33 mouse cellular contexts compared by ENCODE assay signal in genomic region chr7:90389765-90390164, GRCm38 (mm10). TPM values are rescaled to one million over a fixed set of nuclear protein-coding genes. Genes with fewer than 3 reads are reported as not detected.
DNase-seq lines count a peak whose midpoint lies in the region; ATAC-seq and TF ChIP-seq lines count a peak whose summit lies in the region.
"Had no signal": no experiment of that assay in that cellular context is flagged by ENCODE, and none has a peak within 500 bp of the region (broad histone marks: within the 10 kb centered on the region; RNA-seq: fewer than 3 reads in every experiment).

No protein-coding gene starts in this region.

- H3K4me3 ChIP-seq in gastrocnemius, adult 2 months, result no peak overlapping the region
- H3K4me3 ChIP-seq in left cerebral cortex, adult 2 months, result peak overlapping the region; percentile 36; the same call in 1 of the 2 replicates
- H3K4me3 ChIP-seq: embryonic facial prominence, embryonic 12.5 days; hindbrain, embryonic 13.5 days; midbrain, embryonic 10.5 days; midbrain, embryonic 15.5 days had no signal

- peak overlapping the region; percentile 38; the same call in 1 of the 2 replicates for H3K27ac ChIP-seq in gastrocnemius, adult 2 months
- peak overlapping the region; percentile 28; the same call in 1 of the 2 replicates for H3K27ac ChIP-seq in left cerebral cortex, adult 2 months
- H3K27ac ChIP-seq: embryonic facial prominence, embryonic 12.5 days; hindbrain, embryonic 13.5 days; kidney, postnatal 0 days; liver, embryonic 14.5 days; midbrain, embryonic 10.5 days; midbrain, embryonic 15.5 days had no signal

- peak; percentile 36 for DNase-seq in gastrocnemius, adult 2 months
- no peak for DNase-seq in gastrocnemius, postnatal 10 days
- no peak for DNase-seq in left cerebral cortex, adult 2 months (ENCODE audit: extremely low spot score in 1 of 2, low spot score in 2 of 2)
- DNase-seq in left cerebral cortex, postnatal 25 days (ENCODE audit: low spot score in 2 of 2), result no peak
- peak; percentile 17 for DNase-seq in NIH3T3 (ENCODE audit: low read depth)
- peak; percentile 27 for DNase-seq in fibroblast of lung, adult 2 months (ENCODE audit: low read depth)
- no peak for DNase-seq in thymus, adult 18-20 months
- DNase-seq: adrenal gland, postnatal 10 days; cerebellum, adult 11-12 months; cerebellum, adult 9-11 months; gastrocnemius, postnatal 14 days; heart, postnatal 4 days; kidney, adult 8-10 months; kidney, postnatal 4 days; layer of hippocampus, postnatal 36 days; liver; lung, adult 2 months; lung, postnatal 10 days; right cerebral cortex, postnatal 25 days; spleen, adult 18-20 months; thymus, postnatal 25 days had no signal

- no peak for ATAC-seq in megakaryocyte progenitor cell, adult 5-6 weeks (replicated peaks; ENCODE audit: poor library complexity)
- ATAC-seq: CD4-positive, CD25-positive, alpha-beta regulatory T cell, adult 4 months; forebrain, embryonic 16.5 days; intestine, embryonic 16.5 days; midbrain, embryonic 15.5 days had no signal

- no peak for TF ChIP-seq CTCF in gastrocnemius, adult 2 months (IDR thresholded peaks at IDR 0.05)
- TF ChIP-seq CTCF in left cerebral cortex, adult 2 months (IDR thresholded peaks at IDR 0.05), result no peak

- intact Hi-C loops in gastrocnemius, adult 2 months (cut with DNase I), result no loop called here
- intact Hi-C loops in left cerebral cortex, adult 2 months (cut with DNase I), result no loop called here
- intact Hi-C loops in left cerebral cortex, postnatal 25 days (cut with DNase I), result no loop called here

RNA-seq across cellular contexts. Expression of gene Ccdc89, which starts 36.6 kb away (rescaled TPM):
- not detected for total RNA-seq in gastrocnemius, adult 2 months (2021)
- under 1 TPM in 1 of 2 experiments, not detected in 1; 0.11 TPM for total RNA-seq in gastrocnemius, postnatal 10 days (2021)
- under 1 TPM; 0.91 to 0.96 TPM for total RNA-seq in left cerebral cortex, adult 2 months (2021)
- total RNA-seq in left cerebral cortex, postnatal 25 days (2021), result under 1 TPM; 0.71 to 0.78 TPM
- total RNA-seq in megakaryocyte progenitor cell, adult 5-6 weeks (2015), result not detected in 2 replicates
- total RNA-seq in megakaryocyte progenitor cell, adult 5-6 weeks (2017), result 0.54 and 0.58 TPM in 2 replicates
- total RNA-seq: granulocyte monocyte progenitor cell, adult 5-6 weeks; neutrophil, adult 5-6 weeks had no signal

RNA-seq across cellular contexts. Expression of gene Crebzf, which starts 52.8 kb away (rescaled TPM):
- total RNA-seq in gastrocnemius, adult 2 months (2021), result 10 to 100 TPM; 16.0 to 18.2 TPM
- 10 to 100 TPM; 20.0 to 30.5 TPM for total RNA-seq in gastrocnemius, postnatal 10 days (2021)
- 100 to 1,000 TPM in 1 of 2 experiments, 10 to 100 TPM in 1; 98.8 to 105 TPM for total RNA-seq in left cerebral cortex, adult 2 months (2021)
- total RNA-seq in left cerebral cortex, postnatal 25 days (2021), result 10 to 100 TPM; 78.1 to 84.6 TPM
- total RNA-seq in megakaryocyte progenitor cell, adult 5-6 weeks (2015), result 104 and 106 TPM in 2 replicates
- total RNA-seq in megakaryocyte progenitor cell, adult 5-6 weeks (2017), result 55.0 and 76.4 TPM in 2 replicates

Comparison
In these comparisons a context has a peak if more than half of its experiments do, and no peak if none do; other contexts are left out.
1. DNase-seq: peak in gastrocnemius, adult 2 months (single experiment), NIH3T3 (single experiment) and fibroblast of lung, adult 2 months (single experiment); none in gastrocnemius, postnatal 10 days (single experiment), left cerebral cortex, adult 2 months (0 of 2), left cerebral cortex, postnatal 25 days (0 of 2) and thymus, adult 18-20 months (0 of 2).